Mouse (Mus musculus): ENCODE results near the gene Gas2l1. TPM values are rescaled to one million over a fixed set of nuclear protein-coding genes. Genes with fewer than 3 reads are reported as not detected.

Gene Gas2l1
- polyA plus RNA-seq, 1 experiment from 2014 or later = 20.2 TPM

GRCm38 (mm10) chr11:5028228-5028627, 36.9 kb downstream of the Gas2l1 start:
- Histone ChIP-seq H3K27me3 (no peaks in the 10 kb centered on the region), H3K36me3 (peaks cover 99% of the 10 kb centered on the region), H3K4me3 (no peak overlapping the region), H3K9me3 (no peaks in the 10 kb centered on the region), H3K27ac (no peak overlapping the region), H3K4me1 (replicated peaks) (no peaks in the 10 kb centered on the region), H3K9ac (no peak overlapping the region), H3K4me2 (no peak overlapping the region)
- no peak for ATAC-seq (ENCODE audit: low FRiP score)
- 95% methylated on average over 7 of the region's 7 CpGs for WGBS

- Histone ChIP-seq H3K9me3 (no peaks in the 10 kb centered on the region), H3K4me2 (no peak overlapping the region), H3K9ac (no peak overlapping the region), H3K36me3 (peaks cover 86% of the 10 kb centered on the region), H3K27me3 (no peaks in the 10 kb centered on the region), H3K27ac (no peak overlapping the region), H3K4me1 (replicated peaks) (no peaks in the 10 kb centered on the region), H3K4me3 (no peak overlapping the region)
- no peak for ATAC-seq (ENCODE audit: low FRiP score)
- 100% methylated on average over 1 of the region's 1 CpGs for WGBS
Observed at GRCm38 (mm10) chr11:5025108-5025507, 40.0 kb downstream of the Gas2l1 start.

GRCm38 (mm10) chr11:5017506-5017905, 47.6 kb downstream of the Gas2l1 start:
- no peaks in the 10 kb centered on the region for H3K4me1 ChIP-seq (replicated peaks)
- H3K27ac ChIP-seq = no peak overlapping the region
- no peak overlapping the region for H3K4me3 ChIP-seq
- H3K9ac ChIP-seq = no peak overlapping the region
- H3K36me3 ChIP-seq = peaks cover 84% of the 10 kb centered on the region
- ATAC-seq (ENCODE audit: low FRiP score) = no peak
- 72% methylated on average over 6 of the region's 6 CpGs for WGBS
- H3K27me3 ChIP-seq = no peaks in the 10 kb centered on the region
- no peak overlapping the region for H3K4me2 ChIP-seq
- no peaks in the 10 kb centered on the region for H3K9me3 ChIP-seq

GRCm38 (mm10) chr11:5016286-5016685, 48.8 kb downstream of the Gas2l1 start:
- no peaks in the 10 kb centered on the region for H3K9me3 ChIP-seq
- no peak overlapping the region for H3K27ac ChIP-seq
- WGBS = 98% methylated on average over 5 of the region's 5 CpGs
- H3K4me3 ChIP-seq = no peak overlapping the region
- no peak for ATAC-seq (ENCODE audit: low FRiP score)
- no peaks in the 10 kb centered on the region for H3K4me1 ChIP-seq (replicated peaks)
- no peak overlapping the region for H3K4me2 ChIP-seq
- no peak overlapping the region for H3K9ac ChIP-seq
- no peaks in the 10 kb centered on the region for H3K27me3 ChIP-seq
- peaks cover 88% of the 10 kb centered on the region for H3K36me3 ChIP-seq

- Histone ChIP-seq H3K27ac (no peak overlapping the region), H3K4me1 (replicated peaks) (no peaks in the 10 kb centered on the region), H3K27me3 (no peaks in the 10 kb centered on the region), H3K9ac (no peak overlapping the region), H3K4me2 (no peak overlapping the region), H3K36me3 (peaks cover 87% of the 10 kb centered on the region), H3K9me3 (no peaks in the 10 kb centered on the region), H3K4me3 (no peak overlapping the region)
- ATAC-seq (ENCODE audit: low FRiP score) = no peak
- WGBS = 68% methylated on average over 2 of the region's 2 CpGs
Observed at GRCm38 (mm10) chr11:5015720-5016119, 49.4 kb downstream of the Gas2l1 start.

- Histone ChIP-seq H3K9ac (no peak overlapping the region), H3K36me3 (peaks cover 69% of the 10 kb centered on the region), H3K27ac (no peak overlapping the region), H3K4me1 (replicated peaks) (no peaks in the 10 kb centered on the region), H3K27me3 (no peaks in the 10 kb centered on the region), H3K4me2 (no peak overlapping the region), H3K4me3 (no peak overlapping the region), H3K9me3 (no peaks in the 10 kb centered on the region)
- 92% methylated on average over 5 of the region's 5 CpGs for WGBS
- no peak for ATAC-seq (ENCODE audit: low FRiP score)
Observed at GRCm38 (mm10) chr11:5012213-5012715, 52.9 kb downstream of the Gas2l1 start.

GRCm38 (mm10) chr11:5011480-5011879, 53.6 kb downstream of the Gas2l1 start:
- peaks cover 61% of the 10 kb centered on the region for H3K36me3 ChIP-seq
- no peaks in the 10 kb centered on the region for H3K27me3 ChIP-seq
- H3K9ac ChIP-seq = no peak overlapping the region
- no peak for ATAC-seq (ENCODE audit: low FRiP score)
- no peak overlapping the region for H3K4me2 ChIP-seq
- no peak overlapping the region for H3K27ac ChIP-seq
- 77% methylated on average over 1 of the region's 1 CpGs for WGBS
- no peaks in the 10 kb centered on the region for H3K4me1 ChIP-seq (replicated peaks)
- H3K9me3 ChIP-seq = no peaks in the 10 kb centered on the region
- no peak overlapping the region for H3K4me3 ChIP-seq

- Histone ChIP-seq H3K36me3 (peaks cover 55% of the 10 kb centered on the region), H3K27me3 (no peaks in the 10 kb centered on the region), H3K9ac (no peak overlapping the region), H3K9me3 (no peaks in the 10 kb centered on the region), H3K4me3 (no peak overlapping the region), H3K27ac (no peak overlapping the region), H3K4me1 (replicated peaks) (no peaks in the 10 kb centered on the region), H3K4me2 (no peak overlapping the region)
- 96% methylated on average over 1 of the region's 1 CpGs for WGBS
- ATAC-seq (ENCODE audit: low FRiP score) = no peak
Observed at GRCm38 (mm10) chr11:5010205-5010604, 54.9 kb downstream of the Gas2l1 start.

GRCm38 (mm10) chr11:5009354-5010074, 55.6 kb downstream of the Gas2l1 start:
- WGBS = 86% methylated on average over 3 of the region's 3 CpGs
- H3K9ac ChIP-seq = no peak overlapping the region
- no peak overlapping the region for H3K4me3 ChIP-seq
- H3K4me2 ChIP-seq = no peak overlapping the region
- H3K36me3 ChIP-seq = peaks cover 48% of the 10 kb centered on the region
- no peaks in the 10 kb centered on the region for H3K27me3 ChIP-seq
- no peaks in the 10 kb centered on the region for H3K4me1 ChIP-seq (replicated peaks)
- no peak overlapping the region for H3K27ac ChIP-seq
- H3K9me3 ChIP-seq = no peaks in the 10 kb centered on the region
- ATAC-seq (ENCODE audit: low FRiP score) = no peak

- Histone ChIP-seq H3K36me3 (peaks cover 42% of the 10 kb centered on the region), H3K4me1 (replicated peaks) (no peaks in the 10 kb centered on the region), H3K27me3 (no peaks in the 10 kb centered on the region), H3K4me2 (no peak overlapping the region), H3K9ac (no peak overlapping the region), H3K27ac (no peak overlapping the region), H3K9me3 (no peaks in the 10 kb centered on the region), H3K4me3 (no peak overlapping the region)
- WGBS = 86% methylated on average over 3 of the region's 3 CpGs
- ATAC-seq (ENCODE audit: low FRiP score) = no peak
Observed at GRCm38 (mm10) chr11:5008867-5009266, 56.3 kb downstream of the Gas2l1 start.

- peaks cover 40% of the 10 kb centered on the region for H3K36me3 ChIP-seq
- H3K27ac ChIP-seq = no peak overlapping the region
- WGBS = 92% methylated on average over 1 of the region's 1 CpGs
Observed at GRCm38 (mm10) chr11:5007186-5007585, 57.9 kb downstream of the Gas2l1 start.

GRCm38 (mm10) chr11:5005528-5005927, 59.6 kb downstream of the Gas2l1 start:
- no peaks in the 10 kb centered on the region for H3K9me3 ChIP-seq
- no peak overlapping the region for H3K4me2 ChIP-seq
- no peak overlapping the region for H3K9ac ChIP-seq
- H3K4me1 ChIP-seq (replicated peaks) = no peaks in the 10 kb centered on the region
- H3K27me3 ChIP-seq = no peaks in the 10 kb centered on the region
- WGBS = 88% methylated on average over 2 of the region's 2 CpGs
- no peak overlapping the region for H3K27ac ChIP-seq
- no peak overlapping the region for H3K4me3 ChIP-seq
- H3K36me3 ChIP-seq = peaks cover 40% of the 10 kb centered on the region
- ATAC-seq (ENCODE audit: low FRiP score) = no peak

More at GRCm38 (mm10) chr11:5007186-5007585, 57.9 kb downstream of the Gas2l1 start:
- H3K27me3 ChIP-seq = no peaks in the 10 kb centered on the region
- no peaks in the 10 kb centered on the region for H3K4me1 ChIP-seq (replicated peaks)
- no peak overlapping the region for H3K9ac ChIP-seq
- H3K4me3 ChIP-seq = no peak overlapping the region
- H3K9me3 ChIP-seq = no peaks in the 10 kb centered on the region
- no peak overlapping the region for H3K4me2 ChIP-seq
- no peak for ATAC-seq (ENCODE audit: low FRiP score)
